Mouse (Mus musculus) cerebellum, adult 11-12 months (tissue): Measurements from ENCODE around the gene Grap2.

Source experiments
- DNase-seq: peaks from one replicate; pipeline ENCODE4 v3.0.0; 2022

Gene Grap2

DNA sequence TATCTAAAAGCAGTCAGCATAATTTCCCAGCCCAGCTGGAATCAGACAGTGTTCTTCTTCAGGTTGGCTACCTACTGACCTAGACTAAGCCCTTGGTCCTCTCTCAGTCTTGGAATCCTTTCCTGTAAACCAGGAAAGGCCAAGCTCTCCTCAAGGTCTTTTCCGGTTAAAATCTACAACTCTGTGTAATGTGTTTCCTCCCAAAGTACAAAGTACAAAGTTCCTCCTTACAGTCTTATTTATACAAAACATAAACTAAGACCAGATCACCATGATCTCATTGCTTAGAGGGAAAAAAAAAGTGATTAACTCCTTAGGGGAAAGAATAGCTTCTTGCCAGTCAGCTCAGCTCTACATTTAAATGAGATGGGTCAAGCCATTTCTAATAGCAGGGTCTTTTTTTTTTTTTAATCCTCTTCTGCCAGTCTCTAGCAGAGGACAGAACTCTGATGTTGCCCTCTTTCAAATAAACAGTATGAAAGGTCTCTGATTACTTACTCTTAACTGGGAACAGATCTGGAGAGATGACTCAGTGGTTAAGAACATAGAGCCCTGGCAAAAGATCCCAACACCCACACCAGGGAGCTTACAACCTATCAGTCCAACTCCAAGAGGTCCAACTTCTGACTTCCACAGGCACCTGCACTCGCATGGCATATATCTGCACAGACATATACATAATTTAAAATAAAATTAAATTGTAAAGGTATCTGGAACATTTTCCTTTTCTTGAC is 69.5 kb downstream of the Grap2 start:
- no peak for DNase-seq

DNA sequence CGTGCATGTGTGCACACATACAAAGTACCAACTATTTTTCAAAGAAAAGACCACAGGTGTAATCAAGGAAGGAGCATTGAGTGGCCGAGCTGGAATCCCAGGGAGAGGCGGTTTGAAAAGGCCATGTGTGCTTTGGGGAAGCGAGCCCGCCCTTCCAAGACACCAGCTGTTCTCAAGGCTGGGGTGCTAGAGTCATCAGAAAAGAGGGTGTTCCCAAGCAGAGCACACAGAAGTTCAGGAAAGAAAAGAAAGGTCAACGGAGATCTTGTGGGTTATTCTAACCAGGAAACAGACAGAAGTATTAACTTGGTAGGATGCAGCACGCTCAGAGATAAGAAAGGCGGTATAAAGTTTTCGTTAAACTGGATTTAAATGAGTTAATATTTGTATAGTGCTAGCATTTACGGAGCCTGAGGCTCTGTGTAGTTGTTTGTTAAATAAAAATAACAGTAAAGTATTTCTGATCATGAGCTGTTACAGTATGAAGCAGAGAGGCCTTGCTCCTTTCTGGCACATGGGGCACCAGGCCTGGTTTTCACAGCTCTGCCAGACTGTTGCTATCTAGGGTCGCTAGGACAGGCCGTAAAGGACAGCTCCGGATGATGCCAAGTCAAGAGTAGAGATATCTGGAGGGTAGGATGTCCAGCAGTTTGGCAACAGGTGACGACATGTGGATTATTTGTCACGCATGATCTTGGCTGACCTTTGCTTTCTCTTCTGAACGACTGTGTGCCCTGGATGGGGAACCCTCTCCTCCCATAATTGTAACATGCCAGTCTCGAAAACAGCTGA is 72.8 kb downstream of the Grap2 start:
- no peak for DNase-seq

DNA sequence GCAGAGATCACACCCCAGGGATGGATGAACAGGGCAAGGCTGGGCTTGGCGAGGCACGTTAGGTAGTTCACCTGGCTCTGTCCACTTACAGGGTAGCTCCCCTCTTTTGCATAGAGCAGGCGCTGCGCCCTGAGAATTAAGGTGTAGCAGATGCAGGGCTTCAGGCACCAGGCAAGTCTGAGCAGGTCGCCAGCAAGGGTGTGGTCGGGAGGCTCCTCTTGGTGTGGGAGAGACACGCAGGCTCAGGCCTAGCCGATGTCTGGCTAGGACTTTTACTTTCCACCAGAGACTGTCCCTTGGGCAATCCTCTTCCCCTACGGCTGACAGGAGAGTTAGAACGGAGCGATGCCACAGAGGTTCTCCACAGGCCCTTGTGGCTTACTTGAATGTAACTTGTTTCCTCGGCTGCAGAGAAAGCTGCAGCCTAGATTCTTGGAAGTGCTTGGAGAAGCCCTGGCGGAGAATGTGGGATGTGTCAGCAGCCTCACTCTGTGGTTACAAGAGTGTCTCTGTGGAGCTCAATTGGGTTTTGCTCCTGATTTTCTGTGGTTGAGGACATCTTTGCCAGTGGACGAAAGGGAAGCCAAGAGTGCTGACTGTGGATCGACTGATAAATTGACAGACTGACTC is 76.7 kb downstream of the Grap2 start:
- no peak for DNase-seq

DNA sequence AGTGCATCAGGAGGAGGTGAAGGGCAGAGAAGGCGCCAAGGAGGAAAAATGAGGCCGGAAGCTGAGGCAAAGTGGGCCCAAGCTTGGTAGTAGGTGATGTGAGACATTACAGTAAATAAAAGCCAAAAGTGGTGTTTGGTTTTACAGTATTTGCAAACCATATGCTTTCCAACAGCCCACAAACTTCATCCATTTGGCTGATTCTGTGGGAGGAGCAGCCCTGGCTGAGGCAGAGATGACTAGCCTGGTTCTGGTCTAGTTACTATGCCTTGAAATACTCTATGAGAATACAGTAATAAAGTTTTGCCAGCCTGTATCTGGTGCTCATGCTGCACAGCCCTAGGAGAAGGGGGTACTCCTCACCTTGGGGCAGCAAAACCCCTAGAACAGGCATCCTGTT is 78.0 kb downstream of the Grap2 start:
- no peak for DNase-seq

DNA sequence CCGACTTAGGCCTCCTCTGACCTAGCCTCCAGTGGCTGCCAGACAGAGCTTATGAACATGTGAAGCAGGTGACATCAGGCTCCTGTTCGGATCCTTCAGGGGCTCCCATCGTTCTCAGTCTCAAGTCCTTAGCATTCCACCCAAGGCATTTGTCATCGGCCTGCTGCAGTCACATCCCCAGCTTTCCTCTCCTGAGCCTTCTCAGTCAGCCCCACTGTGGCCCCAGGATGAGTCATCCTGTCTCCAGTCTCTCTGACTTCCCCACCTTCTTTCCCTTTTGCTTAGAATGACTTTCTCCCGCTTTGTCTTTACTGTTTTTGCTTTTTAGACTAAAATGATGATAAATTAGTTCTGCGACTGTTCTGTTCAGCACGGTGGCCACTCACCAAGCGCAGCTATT is 81.5 kb downstream of the Grap2 start:
- DNase-seq: no peak

DNA sequence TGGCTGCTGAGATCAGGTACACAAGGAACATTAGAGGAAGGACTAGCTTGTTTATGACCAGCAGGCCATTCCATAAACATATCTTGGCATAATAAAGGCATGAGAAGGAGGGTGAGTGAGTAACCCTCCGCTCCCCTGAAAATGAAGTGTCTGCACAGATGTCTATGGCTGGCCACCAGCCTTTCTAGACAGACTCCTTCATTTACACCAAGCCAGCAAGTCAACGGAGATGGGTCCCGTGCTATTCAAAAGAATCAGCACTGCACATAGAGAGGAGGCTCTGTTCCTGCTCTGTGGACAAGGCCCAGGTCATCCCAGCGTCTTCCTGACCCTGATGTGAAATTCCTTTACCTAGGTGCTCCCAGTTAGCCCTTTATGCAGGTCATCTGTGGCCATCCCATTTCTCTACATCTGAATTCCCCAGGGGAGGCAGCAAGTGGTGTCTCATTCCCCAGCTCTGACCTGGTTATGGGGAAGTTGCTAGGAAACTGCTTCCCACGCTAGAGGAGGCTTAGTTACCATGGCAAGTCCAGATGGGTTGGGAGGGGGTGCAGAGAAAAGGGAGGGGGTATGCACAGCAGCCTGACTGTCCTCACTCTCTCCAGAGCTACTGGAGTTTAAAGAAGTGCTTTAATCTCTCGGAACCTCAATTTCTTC is 86.5 kb downstream of the Grap2 start:
- no peak for DNase-seq

DNA sequence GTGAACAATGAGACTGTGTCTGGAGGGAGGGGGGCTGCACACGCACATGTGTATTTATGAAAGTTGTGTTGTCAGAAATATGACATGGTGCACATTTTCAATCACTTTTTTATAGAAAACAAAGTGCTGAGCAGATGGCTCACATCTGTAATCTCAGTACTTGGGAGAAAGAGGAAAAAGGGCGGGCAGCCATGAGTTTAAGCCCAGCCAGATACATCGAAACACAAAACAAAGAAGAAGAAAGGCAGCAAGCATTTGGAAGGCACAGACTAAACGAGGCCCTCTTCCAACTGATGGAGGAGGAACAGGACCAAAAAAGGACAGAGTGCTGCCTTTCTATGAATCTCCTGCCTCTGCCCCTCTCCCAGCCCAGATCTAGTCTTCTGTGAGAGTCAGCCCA is 88.6 kb downstream of the Grap2 start:
- DNase-seq: no peak

DNA sequence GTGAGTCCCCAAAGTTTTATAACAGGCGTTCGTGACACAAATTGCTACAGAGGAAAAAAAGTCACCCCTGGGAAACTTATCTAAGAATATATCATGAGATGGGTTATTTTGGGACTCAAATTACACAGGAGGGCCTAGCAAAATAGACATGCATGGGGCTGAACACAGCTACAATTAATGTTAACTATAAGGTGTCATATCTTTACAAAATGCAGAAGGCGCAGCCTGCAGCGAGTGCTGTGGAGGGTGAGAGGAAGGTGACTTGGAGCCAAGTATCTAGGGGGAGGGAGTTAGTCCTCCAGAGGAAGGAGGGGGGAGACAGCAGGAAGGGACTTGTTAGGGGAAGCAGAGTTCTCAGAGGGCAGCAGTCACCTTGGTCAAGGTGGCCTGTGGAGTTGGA is 92.0 kb downstream of the Grap2 start:
- no peak for DNase-seq

DNA sequence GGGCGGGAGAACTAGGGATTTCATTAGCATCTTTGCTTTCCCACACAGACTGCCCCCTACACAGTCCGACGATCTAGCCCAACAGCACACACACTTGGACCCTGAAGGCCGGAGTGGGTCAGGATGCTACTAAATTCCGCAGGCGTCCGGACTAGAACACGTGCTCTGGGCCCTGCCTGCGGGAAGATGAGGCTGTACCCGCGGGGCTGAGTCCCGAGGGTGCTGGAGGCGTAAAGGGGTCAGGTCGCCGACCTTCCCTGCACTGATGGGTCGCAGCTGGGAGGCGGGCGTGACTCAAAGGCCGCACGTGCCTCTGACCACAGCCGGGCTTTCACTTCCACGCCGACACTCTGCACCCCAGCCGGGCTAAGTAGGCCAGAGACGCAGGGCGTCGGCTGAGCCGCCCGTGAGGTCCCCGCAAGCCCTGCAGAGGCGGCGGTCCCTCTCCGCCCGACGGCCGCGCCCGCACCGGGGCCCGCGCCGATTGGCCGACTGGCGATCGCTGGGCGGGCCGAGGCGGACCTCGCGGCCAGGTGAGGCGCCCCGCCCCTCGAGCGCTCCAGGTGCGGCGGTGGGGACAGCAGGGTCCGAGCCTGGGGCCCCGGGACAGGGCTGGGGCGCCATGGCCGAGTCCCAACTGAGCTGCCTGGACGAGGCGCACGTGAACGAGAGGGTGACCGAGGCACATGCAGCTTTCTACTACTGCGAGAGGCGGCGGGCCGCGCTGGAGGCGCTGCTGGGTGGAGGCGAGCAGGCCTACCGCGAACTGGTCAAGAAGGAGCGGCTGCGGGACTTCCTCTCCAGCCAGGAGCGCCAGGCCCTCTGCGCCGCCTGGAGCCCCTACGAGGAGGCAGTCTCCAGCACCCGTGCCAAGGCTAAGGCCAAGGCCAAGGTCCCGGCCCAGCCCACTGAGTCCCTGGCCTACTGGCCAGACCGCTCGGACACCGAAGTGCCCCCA is 99.2 kb downstream of the Grap2 start, which contains the start of gene Fam83f:
Gene Fam83f, plus strand, starts transcription at position 553 of the 958 bp plus-strand sequence.
- DNase-seq: peak; percentile 10

DNA sequence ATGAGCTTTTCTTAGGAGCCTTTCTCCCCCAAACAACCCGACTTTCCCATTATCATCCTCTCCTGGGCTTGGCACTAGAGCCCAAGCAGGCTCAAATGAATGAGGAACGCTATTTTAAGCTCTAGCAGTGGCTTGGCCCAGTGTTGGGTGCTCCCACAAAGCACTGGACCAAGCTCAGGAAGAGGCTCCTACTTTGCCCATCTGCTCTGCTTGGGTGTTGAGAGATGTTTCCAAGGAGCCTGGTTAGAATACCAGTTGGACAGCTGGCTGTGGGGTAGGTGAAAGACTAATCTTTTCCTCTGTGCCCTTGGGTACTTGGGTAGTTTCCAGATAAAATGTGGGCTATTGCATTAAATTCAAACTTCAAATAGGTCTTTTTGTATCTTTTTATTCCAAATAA is 100.4 kb downstream of the Grap2 start:
- DNase-seq: no peak

DNA sequence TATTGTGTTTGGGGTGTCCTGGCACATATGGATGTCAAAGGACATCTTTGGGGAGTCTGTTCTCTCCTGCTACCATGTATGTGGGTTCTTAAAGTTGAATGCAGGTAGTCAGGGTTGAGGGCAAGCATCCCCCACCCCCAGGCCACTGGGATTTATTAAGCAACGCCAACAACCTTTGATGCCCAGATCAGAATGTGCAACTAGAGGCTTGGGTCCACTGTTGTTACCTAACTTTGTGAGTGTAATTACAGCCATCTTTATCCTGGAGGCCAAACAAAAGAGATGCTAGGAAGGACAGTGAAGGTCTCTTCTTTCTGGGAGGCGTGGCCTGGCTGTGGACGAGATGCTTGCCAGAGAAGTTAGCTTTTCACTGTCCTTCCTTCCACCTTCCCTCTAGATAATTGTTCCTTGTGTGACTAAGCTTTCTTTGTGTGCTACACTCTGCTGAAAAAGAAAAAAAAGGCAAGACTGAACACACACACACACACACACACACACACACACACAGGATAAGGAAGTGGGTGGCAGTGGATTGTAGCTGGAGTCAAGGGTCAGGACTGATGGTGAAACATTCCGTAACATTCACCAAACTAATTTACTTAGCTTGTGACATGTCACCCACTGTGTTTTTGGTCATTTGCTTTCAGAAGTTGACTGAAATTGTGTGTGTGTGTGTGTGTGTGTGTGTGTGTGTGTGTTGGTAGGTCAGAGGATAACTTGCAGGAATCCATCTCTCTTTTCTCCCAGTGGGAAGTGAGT is 101.1 kb downstream of the Grap2 start:
- DNase-seq: no peak

DNA sequence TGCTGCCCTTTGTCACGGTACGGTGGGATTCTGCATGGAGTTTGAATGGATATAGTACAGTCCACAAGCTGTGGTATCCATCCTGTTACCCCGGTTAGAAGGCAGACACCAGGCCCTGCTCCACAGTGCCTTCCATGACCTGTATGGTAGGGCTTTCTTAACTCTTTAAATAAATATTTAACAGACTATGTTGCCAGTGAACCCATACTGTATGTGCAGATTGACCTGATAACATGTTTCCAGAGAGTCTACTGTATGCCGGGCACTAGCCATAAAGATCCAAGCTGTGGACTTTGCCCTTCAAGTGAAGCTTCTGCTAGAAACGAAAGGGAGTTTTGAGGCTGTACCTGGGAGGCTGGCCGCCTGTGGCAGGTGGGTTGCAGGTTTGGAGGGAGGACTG is 102.3 kb downstream of the Grap2 start:
- DNase-seq: no peak

DNA sequence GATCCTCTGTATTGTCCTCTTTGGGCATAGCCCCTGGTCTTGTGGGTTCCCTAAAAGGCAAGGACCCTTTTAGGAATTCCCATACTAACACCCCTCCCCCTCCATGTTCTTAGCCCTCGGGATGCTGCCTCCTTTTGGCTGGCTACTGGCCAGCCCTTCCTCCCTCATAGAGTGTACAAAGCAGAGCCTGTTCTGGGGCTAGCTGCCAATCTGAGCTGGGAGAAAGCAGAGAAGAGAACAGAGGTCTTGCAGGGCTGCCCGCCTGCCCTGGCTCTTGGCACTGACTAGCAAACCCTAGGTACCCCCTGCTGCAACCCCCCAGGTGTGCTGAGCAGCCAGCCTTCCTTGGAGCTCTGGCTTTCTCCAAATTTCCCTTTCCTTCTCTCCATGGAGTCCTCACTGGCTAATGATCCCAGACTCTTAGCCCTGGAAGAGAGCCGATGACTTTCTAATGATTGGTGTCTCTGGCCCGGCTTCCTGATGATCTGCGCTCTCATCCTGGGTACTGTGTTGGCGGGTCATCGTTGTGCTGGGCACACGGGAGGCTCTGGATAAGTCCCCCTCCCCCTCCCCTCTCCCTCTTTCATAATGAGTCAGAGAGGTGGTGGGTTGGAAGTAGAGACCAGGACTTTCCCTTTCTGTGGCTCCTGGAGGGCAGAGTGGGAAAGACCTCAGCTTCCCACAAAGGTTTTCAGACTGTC is 107.3 kb downstream of the Grap2 start:
- DNase-seq: peak; percentile 61

DNA sequence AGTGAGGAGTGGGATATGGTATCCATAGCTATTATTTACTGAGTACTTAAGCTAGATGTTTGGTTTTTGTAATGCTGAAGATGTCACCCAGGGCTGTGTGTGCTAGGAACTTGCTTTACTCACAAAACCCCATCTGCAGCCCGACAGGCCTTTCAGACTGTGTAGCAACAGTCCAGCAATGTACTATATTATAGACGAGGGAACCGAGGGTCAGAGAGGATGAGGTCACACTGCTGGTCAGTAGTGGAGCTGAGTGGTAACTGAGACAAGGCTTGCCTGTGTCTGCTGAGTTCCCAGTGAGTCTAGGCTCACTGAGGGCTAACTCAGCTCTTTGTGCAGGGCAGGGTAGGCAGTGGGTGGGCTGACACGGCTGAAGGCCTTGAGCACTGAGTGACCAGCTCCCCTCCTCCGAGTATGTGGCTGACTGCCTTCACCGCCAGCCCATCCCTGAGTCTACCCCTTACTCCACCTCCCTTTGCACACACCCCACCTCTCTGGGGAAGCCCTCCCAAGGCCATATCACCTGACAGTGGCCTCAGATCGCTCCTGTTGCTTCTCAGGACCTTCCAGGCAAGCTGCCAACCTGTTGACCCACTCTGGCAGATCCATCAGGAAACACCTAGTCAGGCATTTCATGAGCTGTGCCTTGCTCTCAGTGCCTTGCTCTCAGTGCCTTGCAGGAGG is 108.1 kb downstream of the Grap2 start:
- no peak for DNase-seq

DNA sequence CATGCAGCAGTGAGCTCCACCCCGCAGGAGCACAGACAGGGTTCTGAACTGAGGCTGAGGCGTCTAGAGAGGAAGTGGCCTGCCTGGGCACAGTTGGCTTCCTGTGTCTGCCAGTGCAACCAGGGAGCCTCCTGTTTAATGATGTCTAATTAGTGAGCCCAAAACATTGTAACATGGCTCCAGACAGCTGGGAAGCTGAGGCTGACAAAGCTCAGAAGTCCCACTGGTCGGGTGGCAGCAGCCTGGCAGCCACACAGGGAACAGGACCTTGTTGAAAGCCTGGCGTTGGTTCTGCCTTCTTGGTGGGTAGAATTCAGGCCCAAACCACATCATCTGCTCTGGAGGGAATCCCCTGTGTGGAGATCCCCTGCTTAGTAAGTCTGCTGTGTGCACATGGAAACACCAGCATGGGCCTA is 109.1 kb downstream of the Grap2 start:
- DNase-seq: no peak

DNA sequence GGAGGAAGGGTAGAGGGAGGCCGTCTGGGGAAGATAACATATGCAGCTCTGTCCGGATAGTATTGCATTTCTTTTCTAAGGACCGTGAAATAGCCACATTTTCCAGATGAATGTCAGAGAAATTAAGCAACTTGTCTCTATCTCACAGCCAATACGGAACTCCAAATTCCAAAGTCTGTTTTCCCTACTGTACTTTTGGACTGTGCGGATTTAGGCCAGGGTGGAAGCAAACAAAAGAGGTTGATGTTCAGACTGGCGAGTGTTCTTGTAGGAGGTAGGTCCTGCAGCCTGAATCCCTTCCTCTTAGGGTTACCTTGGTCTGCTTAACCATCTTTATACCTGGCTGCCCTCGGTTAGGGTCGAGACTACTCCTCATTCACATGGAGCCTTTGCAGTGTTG is 109.9 kb downstream of the Grap2 start:
- no peak for DNase-seq

DNA sequence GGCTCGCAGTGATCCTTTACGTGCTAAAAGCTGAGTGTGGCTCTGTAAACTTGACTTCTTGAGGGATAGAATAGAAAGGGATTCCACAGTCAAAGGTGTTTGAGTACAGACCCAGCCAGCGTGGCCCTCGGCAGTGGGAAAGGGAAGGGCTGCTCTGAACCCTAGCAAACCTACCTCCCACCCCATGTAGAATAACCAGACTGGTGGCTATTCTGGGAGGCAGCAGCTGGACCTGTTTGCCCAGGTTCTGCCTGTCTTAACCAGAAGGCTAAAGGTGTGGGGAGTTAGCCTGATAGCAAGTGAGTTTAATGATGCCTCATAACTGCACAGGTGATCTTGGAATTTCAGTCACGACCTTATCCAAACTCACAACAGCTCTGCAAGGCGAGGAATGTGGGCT is 110.8 kb downstream of the Grap2 start:
- DNase-seq: no peak

DNA sequence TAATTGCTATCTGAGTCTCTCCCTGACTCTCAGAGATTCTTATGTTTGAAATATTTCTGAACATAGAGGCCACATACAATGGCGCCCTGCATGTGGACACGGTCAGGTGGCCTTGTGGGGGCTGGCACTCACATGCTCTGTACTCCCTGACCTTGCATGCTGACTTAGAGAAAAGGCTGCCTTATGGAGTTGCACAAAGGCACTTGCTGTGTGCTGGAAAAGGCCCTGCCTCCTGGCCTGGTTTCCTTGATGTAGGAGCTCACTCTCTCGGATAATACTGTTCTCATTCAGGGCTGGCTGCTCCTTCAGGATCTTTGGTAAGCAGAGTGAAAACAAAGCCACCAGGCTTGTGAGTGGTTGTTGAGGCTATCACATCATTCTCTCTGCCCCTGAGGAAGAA is 111.6 kb downstream of the Grap2 start:
- DNase-seq: no peak

DNA sequence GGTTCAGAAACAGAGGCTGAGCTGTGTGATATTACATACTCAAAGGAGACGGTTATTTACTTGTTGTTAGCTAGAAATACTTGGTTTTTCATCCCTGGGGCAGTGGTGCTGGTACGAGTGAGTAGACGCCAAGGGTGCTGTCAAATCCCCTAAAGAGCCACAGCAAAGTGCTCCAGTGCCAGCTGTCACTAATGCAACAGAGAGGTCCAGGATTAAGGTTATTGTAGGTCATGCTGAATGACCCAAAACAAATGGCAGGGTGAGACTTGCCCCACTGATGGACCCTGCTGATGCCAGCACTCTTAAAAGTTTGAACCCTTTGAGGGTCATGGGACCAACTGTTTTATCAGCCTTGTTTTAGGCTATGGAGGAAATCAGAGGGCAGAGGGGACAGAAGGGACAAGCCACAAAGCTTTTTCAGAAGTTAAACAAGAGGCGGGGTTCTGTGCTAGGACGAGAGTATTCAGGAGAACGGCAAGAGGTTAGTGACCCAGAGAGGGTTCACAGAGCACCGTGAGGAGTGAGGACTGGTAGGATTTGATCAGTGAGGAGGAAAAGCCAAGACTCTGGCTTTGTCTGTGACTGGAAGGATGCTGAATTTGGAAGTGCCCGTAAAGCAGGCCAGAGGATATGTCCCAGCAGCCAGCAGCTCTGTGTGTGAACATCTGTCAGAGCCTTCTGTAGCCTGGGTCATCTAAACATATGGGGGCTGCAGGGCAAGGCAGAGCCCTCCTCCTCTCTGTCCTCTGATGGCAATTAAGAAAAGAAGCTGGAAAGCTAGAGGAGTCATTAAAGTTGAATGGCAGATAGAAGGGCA is 112.6 kb downstream of the Grap2 start:
- DNase-seq: no peak

DNA sequence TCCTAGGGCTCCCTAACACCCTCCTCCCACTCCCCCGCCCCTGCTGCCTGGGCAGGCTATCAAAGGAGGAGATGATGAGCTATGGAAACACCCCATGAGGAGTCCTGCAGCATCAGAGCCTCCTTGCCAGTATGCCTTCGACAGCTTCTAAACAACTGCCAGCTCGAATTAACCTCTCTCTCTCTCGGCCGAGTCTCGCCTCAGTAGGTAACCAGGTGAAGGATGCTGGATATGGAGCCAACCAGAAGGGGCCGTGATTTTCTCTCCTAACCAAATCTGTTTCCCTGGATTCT is 113.2 kb downstream of the Grap2 start:
- no peak for DNase-seq
